Mouse (Mus musculus) left cerebral cortex, adult 2 months (tissue): ENCODE measurements at regions not wholly inside any gene's neighbourhood (a gene's known extent, or its start where the extent isn't known, plus 50 kb on each side); places are given as distances from the start of the nearest gene placed in this dataset.
"Not testable (repeated sequence)": the region's sequence is repeated elsewhere in the genome, so short reads cannot be mapped to it uniquely, and the experiment has no call there.

ENCODE experiments used
- DNase-seq, 2 experiments: peaks; one replicate each; pipeline ENCODE4 v3.0.0; 2021 to 2022; ENCODE audit warnings: low spot score in 2 of 2, mixed read lengths in 1 of 2; ENCODE audit errors: extremely low spot score in 1 of 2
- H3K27ac ChIP-seq: fragments of 200-600 bp; 2 replicates; pipeline ENCODE4 v1.8.1; 2022
- H3K4me3 ChIP-seq: fragments of 200-600 bp; 2 replicates; pipeline ENCODE4 v1.8.1; 2022
- CTCF ChIP-seq: fragments of 200-600 bp; IDR thresholded peaks from 2 replicates; pipeline ENCODE4 v1.8.1; 2022; ENCODE audit warnings: antibody characterized with exemption, mild to moderate bottlenecking, moderate library complexity
- intact Hi-C: fragments of 180-260 bp; cut with DNase I; formaldehyde crosslinking; loops from one replicate; pipeline ENCODE4 v1.15.1; 2025

- no peak for TF ChIP-seq CTCF
- DNase-seq, result no peak
- Histone ChIP-seq H3K27ac (no peak overlapping the region), H3K4me3 (no peak overlapping the region)
- intact Hi-C loops, result no loop called here
Measured at GRCm38 (mm10) chr13:7007091-7007490, 358.5 kb upstream of the Pfkp start.

- DNase-seq, H3K27ac ChIP-seq, H3K4me3 ChIP-seq, intact Hi-C loops: not testable (repeated sequence)
Measured at GRCm38 (mm10) chr13:6998508-6999278, 350.1 kb upstream of the Pfkp start.

- Histone ChIP-seq H3K4me3 (no peak overlapping the region), H3K27ac (no peak overlapping the region)
- intact Hi-C loops, result no loop called here
- TF ChIP-seq CTCF, result no peak
- no peak for DNase-seq
Measured at GRCm38 (mm10) chr13:6998094-6998493, 349.5 kb upstream of the Pfkp start.

GRCm38 (mm10) chr13:6992323-6992994 lies 343.9 kb upstream of the Pfkp start:
- Histone ChIP-seq H3K4me3 (no peak overlapping the region), H3K27ac (no peak overlapping the region)
- TF ChIP-seq CTCF, result no peak
- intact Hi-C loops, result no loop called here
- DNase-seq, result no peak

- intact Hi-C loops, result no loop called here
- no peak for DNase-seq
- no peak for TF ChIP-seq CTCF
- no peak overlapping the region for H3K27ac ChIP-seq
- no peak overlapping the region for H3K4me3 ChIP-seq
Measured at GRCm38 (mm10) chr13:6991714-6992113, 343.1 kb upstream of the Pfkp start.

- no peak overlapping the region for H3K27ac ChIP-seq
- no peak for TF ChIP-seq CTCF
- intact Hi-C loops, result no loop called here
- DNase-seq, result no peak
- no peak overlapping the region for H3K4me3 ChIP-seq
Measured at GRCm38 (mm10) chr13:6985012-6985996, 336.7 kb upstream of the Pfkp start.

- no peak for DNase-seq
- no peak overlapping the region for H3K4me3 ChIP-seq
- H3K27ac ChIP-seq, result no peak overlapping the region
- intact Hi-C loops, result no loop called here
- TF ChIP-seq CTCF, result no peak
Measured at GRCm38 (mm10) chr13:6955713-6956112, 307.1 kb upstream of the Pfkp start.

GRCm38 (mm10) chr13:6924136-6924535 lies 275.6 kb upstream of the Pfkp start:
- Histone ChIP-seq H3K27ac (no peak overlapping the region), H3K4me3 (no peak overlapping the region)
- no peak for DNase-seq
- intact Hi-C loops, result no loop called here
- no peak for TF ChIP-seq CTCF

GRCm38 (mm10) chr13:6922357-6922721 lies 273.8 kb upstream of the Pfkp start:
- DNase-seq, result no peak
- no peak for TF ChIP-seq CTCF
- Histone ChIP-seq H3K27ac (no peak overlapping the region), H3K4me3 (no peak overlapping the region)
- intact Hi-C loops, result no loop called here

GRCm38 (mm10) chr13:6921691-6922356 lies 273.2 kb upstream of the Pfkp start:
- intact Hi-C loops, result no loop called here
- TF ChIP-seq CTCF, result no peak

GRCm38 (mm10) chr13:6906000-6906399 lies 257.4 kb upstream of the Pfkp start:
- no peak for TF ChIP-seq CTCF
- H3K27ac ChIP-seq, result no peak overlapping the region
- H3K4me3 ChIP-seq, result no peak overlapping the region
- DNase-seq, result no peak
- intact Hi-C loops, result no loop called here

More at GRCm38 (mm10) chr13:6921691-6922356, 273.2 kb upstream of the Pfkp start:
- no peak overlapping the region for H3K4me3 ChIP-seq
- no peak for DNase-seq
- no peak overlapping the region for H3K27ac ChIP-seq
